Mouse (Mus musculus) liver, embryonic 16.5 days (tissue): ENCODE data around the gene Akap2. TPM values are rescaled to one million over a fixed set of nuclear protein-coding genes. Genes with fewer than 3 reads are reported as not detected.

Experiments used
- ATAC-seq: fragments of 200-750 bp; cut with Nextera tagmentation; 2 replicates; pipeline ENCODE4 v1.8.0; 2017; ENCODE audit warnings: low read depth, mild to moderate bottlenecking, moderate number of reproducible peaks, moderate library complexity
- H3K27ac ChIP-seq: fragments of 300-500 bp; sonication (generic); 2 replicates; pipeline ENCODE4 v1.5.1; 2014; ENCODE audit warnings: mild to moderate bottlenecking, low read length
- H3K27me3 ChIP-seq: fragments of 300-500 bp; sonication (generic); 2 replicates; pipeline ENCODE4 v1.6.1; 2014; ENCODE audit warnings: low read depth, low read length, mixed read lengths; ENCODE audit not compliant: control insufficient read depth, insufficient read depth
- H3K36me3 ChIP-seq: fragments of 300-500 bp; sonication (generic); 2 replicates; pipeline ENCODE4 v1.6.1; 2014; ENCODE audit warnings: mild to moderate bottlenecking; ENCODE audit not compliant: control insufficient read depth, insufficient read depth
- H3K4me1 ChIP-seq: fragments of 300-500 bp; sonication (generic); 2 replicates; pipeline ENCODE4 v1.6.1; 2014; ENCODE audit warnings: low read depth, low read length, mixed read lengths; ENCODE audit not compliant: control insufficient read depth
- H3K4me2 ChIP-seq: fragments of 300-500 bp; sonication (generic); 2 replicates; pipeline ENCODE4 v1.6.1; 2014; ENCODE audit warnings: low read depth, low read length, mixed read lengths
- H3K4me3 ChIP-seq: fragments of 300-500 bp; sonication (generic); 2 replicates; pipeline ENCODE4 v1.5.1; 2014; ENCODE audit warnings: low read depth, mild to moderate bottlenecking, low read length
- H3K9ac ChIP-seq: fragments of 300-500 bp; sonication (generic); 2 replicates; pipeline ENCODE4 v1.6.1; 2014; ENCODE audit warnings: low read depth, low read length
- H3K9me3 ChIP-seq: fragments of 300-500 bp; sonication (generic); replicated peaks from 2 replicates; pipeline ENCODE4 v1.6.1; 2016; ENCODE audit warnings: low read length; ENCODE audit not compliant: control insufficient read depth
- WGBS: fragments of 180-500 bp; shearing (Covaris S2); extraction: QIAGEN DNeasy Blood & Tissue Kit; methylation state at CpG from one replicate; pipeline ENCODE4 v1.1.7; 2014; ENCODE audit not compliant: insufficient replicate concordance; 5-methylcytosine and 5-hydroxymethylcytosine counted together
- polyA plus RNA-seq: library from polyadenylated mRNA; unstranded; fragments of >200 nt; fragmentation: Nextera tagmentation; extraction: Ambion mirVana; gene quantifications from 2 replicates; pipeline ENCODE4 v1.2.1, GENCODE M21; 2015

Akap2 gene
- polyA plus RNA-seq, 1 experiment from 2014 or later = 2.0 TPM

- Histone ChIP-seq H3K4me1 (no peaks in the 10 kb centered on the region), H3K9me3 (no peaks in the 10 kb centered on the region), H3K27ac (no peak overlapping the region), H3K9ac (no peak overlapping the region), H3K36me3 (no peaks in the 10 kb centered on the region), H3K27me3 (no peaks in the 10 kb centered on the region), H3K4me3 (no peak overlapping the region), H3K4me2 (no peak overlapping the region)
- no peak for ATAC-seq
- WGBS = 75% methylated on average over 6 of the region's 6 CpGs
Observed at GRCm38 (mm10) chr4:57804902-57805301, 87.4 kb downstream of the Akap2 start.

DNA sequence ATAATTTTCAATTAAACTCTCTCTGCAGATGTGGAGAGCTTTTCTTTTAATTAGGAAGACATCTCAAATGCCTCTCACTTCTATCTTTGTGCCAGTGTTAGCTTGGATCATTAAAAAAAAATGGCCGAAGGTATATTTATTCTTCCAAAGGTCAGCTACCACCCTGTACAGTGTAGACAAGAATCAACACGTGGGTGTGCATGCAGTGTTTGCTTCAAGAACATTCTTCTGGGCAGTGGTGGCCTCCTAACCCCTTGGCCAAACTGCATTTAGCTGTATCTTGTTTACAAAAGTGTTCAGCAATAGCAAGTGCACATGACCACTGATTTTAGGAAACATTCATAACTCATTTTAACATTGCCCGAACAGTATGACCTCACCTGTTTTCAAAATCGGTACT lies 92.0 kb downstream of the Akap2 start:
- no peaks in the 10 kb centered on the region for H3K36me3 ChIP-seq
- no peak overlapping the region for H3K4me2 ChIP-seq
- no peak overlapping the region for H3K9ac ChIP-seq
- peak overlapping the region; percentile 74 for H3K27ac ChIP-seq
- H3K4me1 ChIP-seq = peaks cover 7% of the 10 kb centered on the region
- ATAC-seq = peak; percentile 84
- H3K27me3 ChIP-seq = no peaks in the 10 kb centered on the region
- H3K4me3 ChIP-seq = no peak overlapping the region
- H3K9me3 ChIP-seq = no peaks in the 10 kb centered on the region
- WGBS = 58% methylated on average over 4 of the region's 4 CpGs

DNA sequence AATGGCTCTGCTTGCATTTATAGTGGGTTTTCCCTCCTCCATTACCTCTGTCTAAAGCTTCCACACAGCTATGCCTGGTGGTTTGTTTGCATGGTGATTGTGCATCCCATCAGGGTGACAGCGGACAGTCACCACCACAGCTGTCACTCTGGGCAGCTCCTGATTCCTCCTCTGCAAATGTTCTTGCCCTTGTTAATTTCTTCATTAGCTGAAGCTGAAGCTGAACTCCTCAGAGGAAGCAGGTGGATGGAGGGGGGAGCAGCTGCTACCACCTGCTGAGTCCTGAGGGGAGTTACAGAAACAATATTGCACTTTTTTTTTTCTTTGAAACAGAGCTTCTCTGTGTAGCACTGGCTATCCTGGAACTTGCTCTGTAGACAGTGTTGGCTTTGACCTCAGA lies 94.6 kb downstream of the Akap2 start:
- Histone ChIP-seq H3K36me3 (no peaks in the 10 kb centered on the region), H3K27ac (peak overlapping the region; percentile 57), H3K4me1 (peaks cover 9% of the 10 kb centered on the region), H3K9ac (no peak overlapping the region), H3K27me3 (no peaks in the 10 kb centered on the region), H3K9me3 (no peaks in the 10 kb centered on the region), H3K4me2 (no peak overlapping the region), H3K4me3 (no peak overlapping the region)
- no peak for ATAC-seq
- WGBS = 73% methylated on average over 1 of the region's 1 CpGs

GRCm38 (mm10) chr4:57812916-57813575 lies 95.6 kb downstream of the Akap2 start:
- Histone ChIP-seq H3K4me3 (no peak overlapping the region), H3K9ac (no peak overlapping the region), H3K36me3 (no peaks in the 10 kb centered on the region), H3K4me1 (peaks cover 9% of the 10 kb centered on the region), H3K27me3 (no peaks in the 10 kb centered on the region), H3K27ac (peak overlapping the region; percentile 32), H3K4me2 (no peak overlapping the region), H3K9me3 (no peaks in the 10 kb centered on the region)
- peak; percentile 79 for ATAC-seq
- WGBS = 16% methylated on average over 7 of the region's 7 CpGs

DNA sequence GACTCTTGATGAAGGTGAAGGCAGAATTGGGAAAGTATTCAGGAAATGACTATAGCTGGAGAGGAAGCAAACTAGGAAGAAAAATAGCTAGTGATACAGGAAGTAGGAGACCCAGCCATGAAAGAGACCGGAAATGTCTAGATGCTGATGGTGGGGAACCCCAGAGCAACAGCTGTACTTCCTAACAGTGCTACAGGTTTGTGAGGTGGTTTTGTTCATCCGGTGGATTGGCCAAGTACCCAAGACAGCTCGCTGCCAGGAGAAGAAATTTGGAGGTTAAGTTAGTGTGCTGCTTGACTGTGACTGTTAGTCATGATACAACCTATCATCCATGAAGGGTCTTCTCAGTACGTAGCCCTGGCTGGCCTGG lies 96.1 kb downstream of the Akap2 start:
- no peak overlapping the region for H3K27ac ChIP-seq
- H3K4me1 ChIP-seq = peaks cover 9% of the 10 kb centered on the region
- no peak overlapping the region for H3K4me3 ChIP-seq
- no peak overlapping the region for H3K9ac ChIP-seq
- WGBS = 33% methylated on average over 4 of the region's 4 CpGs
- H3K9me3 ChIP-seq = no peaks in the 10 kb centered on the region
- no peaks in the 10 kb centered on the region for H3K36me3 ChIP-seq
- no peak for ATAC-seq
- no peaks in the 10 kb centered on the region for H3K27me3 ChIP-seq
- no peak overlapping the region for H3K4me2 ChIP-seq

- peak; percentile 60; the same call in 1 of the 2 replicates for ATAC-seq
- Histone ChIP-seq H3K9me3 (no peaks in the 10 kb centered on the region), H3K4me3 (no peak overlapping the region), H3K9ac (no peak overlapping the region), H3K27ac (no peak overlapping the region), H3K4me2 (no peak overlapping the region), H3K4me1 (peaks cover 9% of the 10 kb centered on the region), H3K36me3 (no peaks in the 10 kb centered on the region), H3K27me3 (no peaks in the 10 kb centered on the region)
- 61% methylated on average over 2 of the region's 2 CpGs for WGBS
Observed at GRCm38 (mm10) chr4:57815355-57815754, 97.9 kb downstream of the Akap2 start.

GRCm38 (mm10) chr4:57816146-57816545 lies 98.7 kb downstream of the Akap2 start:
- ATAC-seq = no peak

GRCm38 (mm10) chr4:57820839-57821374 lies 103.5 kb downstream of the Akap2 start:
- H3K36me3 ChIP-seq = no peaks in the 10 kb centered on the region
- H3K27me3 ChIP-seq = no peaks in the 10 kb centered on the region
- no peak overlapping the region for H3K4me2 ChIP-seq
- H3K9ac ChIP-seq = no peak overlapping the region
- WGBS = 81% methylated on average over 24 of the region's 24 CpGs
- H3K9me3 ChIP-seq = no peaks in the 10 kb centered on the region
- no peak for ATAC-seq
- no peaks in the 10 kb centered on the region for H3K4me1 ChIP-seq
- H3K4me3 ChIP-seq = no peak overlapping the region
- no peak overlapping the region for H3K27ac ChIP-seq

More at GRCm38 (mm10) chr4:57816146-57816545, 98.7 kb downstream of the Akap2 start:
- no peak overlapping the region for H3K4me3 ChIP-seq
- peaks cover 9% of the 10 kb centered on the region for H3K4me1 ChIP-seq
- no peak overlapping the region for H3K4me2 ChIP-seq
- no peaks in the 10 kb centered on the region for H3K27me3 ChIP-seq
- 69% methylated on average over 8 of the region's 8 CpGs for WGBS
- H3K9me3 ChIP-seq = no peaks in the 10 kb centered on the region
- H3K36me3 ChIP-seq = no peaks in the 10 kb centered on the region
- H3K9ac ChIP-seq = no peak overlapping the region
- H3K27ac ChIP-seq = no peak overlapping the region

GRCm38 (mm10) chr4:57821556-57822356 lies 104.3 kb downstream of the Akap2 start:
- Histone ChIP-seq H3K27me3 (no peaks in the 10 kb centered on the region), H3K9me3 (no peaks in the 10 kb centered on the region), H3K4me1 (no peaks in the 10 kb centered on the region), H3K4me3 (no peak overlapping the region), H3K4me2 (no peak overlapping the region), H3K9ac (no peak overlapping the region), H3K27ac (no peak overlapping the region), H3K36me3 (no peaks in the 10 kb centered on the region)
- 34% methylated on average over 11 of the region's 11 CpGs for WGBS
- no peak for ATAC-seq
